Mouse (Mus musculus) frontal cortex, adult 2 months (tissue): Measurements from ENCODE around the gene Trim24. TPM values are rescaled to one million over a fixed set of nuclear protein-coding genes. Genes with fewer than 3 reads are reported as not detected.

ENCODE experiments used
- DNase-seq, 2 experiments: peaks; one replicate each; pipeline ENCODE4 v3.0.0; 2022; ENCODE audit warnings: low spot score in 1 of 2; ENCODE audit errors: extremely low spot score in 1 of 2
- polyA plus RNA-seq: library from polyadenylated mRNA; depleted of rRNA; stranded (reverse); fragments of >200 nt; gene quantifications from 2 replicates; pipeline ENCODE4 v1.2.3, GENCODE M21; 2012

Gene Trim24
- polyA plus RNA-seq, 1 experiment, result 28.2 TPM

DNA sequence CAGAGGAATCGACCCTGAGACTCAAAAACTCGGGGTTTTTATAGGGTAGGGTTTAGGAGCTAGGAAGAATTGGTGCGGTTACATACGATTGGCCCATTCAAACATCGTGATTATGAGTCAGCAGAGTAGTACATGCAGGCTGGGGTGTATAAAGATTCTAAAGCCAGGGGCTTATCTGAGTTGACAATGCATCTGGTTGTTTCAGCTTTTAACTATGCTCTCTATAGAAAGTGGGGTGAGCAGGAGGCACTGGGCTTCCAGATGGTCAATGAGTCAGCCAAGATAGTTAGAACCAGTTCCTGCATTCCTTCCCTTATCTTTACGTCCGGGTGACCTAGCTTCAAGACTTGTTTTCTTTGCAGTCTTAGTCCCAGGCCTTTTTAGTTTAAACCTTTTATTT, 7.7 kb upstream of the Trim24 start:
- DNase-seq, result no peak

DNA sequence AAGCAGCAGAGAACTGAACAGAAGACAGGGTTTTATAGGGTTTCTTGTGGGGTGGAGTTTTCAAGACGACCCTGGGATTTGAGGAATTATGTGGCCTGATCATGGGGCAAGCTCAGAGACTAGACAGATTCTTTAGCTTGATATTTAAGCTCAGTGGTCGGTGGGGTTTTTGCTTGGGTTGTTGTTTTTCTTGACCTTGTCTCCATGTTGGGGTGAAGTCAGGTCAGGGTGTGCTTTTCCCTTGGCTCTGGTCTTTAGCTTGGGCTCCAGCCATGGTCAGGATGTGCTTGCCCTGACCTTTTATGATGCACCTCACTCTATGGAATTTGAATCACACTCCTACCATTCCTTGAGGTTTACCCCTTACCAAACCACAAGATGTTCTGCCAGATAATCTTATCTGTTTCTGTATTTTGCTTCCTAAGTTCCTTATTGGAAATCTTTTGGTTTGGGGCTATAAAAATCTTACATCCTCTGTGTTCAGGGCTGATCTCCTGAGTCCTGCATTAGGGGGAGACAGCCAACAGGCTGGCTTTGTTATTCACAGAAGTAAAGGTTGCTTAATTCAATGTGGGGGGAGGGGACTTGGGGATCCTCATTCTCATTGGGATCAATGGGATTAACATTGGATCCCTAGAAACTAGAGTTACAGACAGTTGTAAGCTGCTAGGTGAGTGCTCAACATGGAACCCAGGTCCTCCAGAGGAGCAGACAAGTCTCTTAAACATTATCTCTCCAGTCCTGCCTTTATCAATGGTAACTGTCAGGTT, 6.5 kb upstream of the Trim24 start:
- no peak for DNase-seq

GRCm38 (mm10) chr6:37871137-37871851, 683 bp downstream of the Trim24 start:
- peak; percentile 15 to 35 for DNase-seq

DNA sequence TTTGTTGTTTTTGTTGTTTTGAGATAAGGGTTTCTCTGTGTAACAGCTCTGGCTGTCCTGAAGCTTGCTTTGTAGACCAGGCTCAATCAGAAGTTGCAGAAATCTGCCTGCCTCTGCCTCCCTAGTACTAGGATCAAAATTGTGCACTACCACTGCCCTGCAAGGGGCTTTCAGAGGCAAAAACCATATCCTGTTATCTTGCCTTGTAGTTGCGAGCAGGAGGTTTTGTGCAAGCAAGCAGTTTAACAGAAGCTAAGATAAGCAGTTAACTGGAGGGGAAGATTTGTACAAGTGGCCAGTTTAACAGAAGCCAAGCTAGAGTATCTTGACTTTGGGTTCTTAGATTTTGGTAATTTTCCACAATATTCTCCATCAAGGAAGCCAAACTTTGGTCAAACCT, 2.2 kb downstream of the Trim24 start:
- DNase-seq, result no peak

GRCm38 (mm10) chr6:37873731-37874130, 3.1 kb downstream of the Trim24 start:
- no peak for DNase-seq

DNA sequence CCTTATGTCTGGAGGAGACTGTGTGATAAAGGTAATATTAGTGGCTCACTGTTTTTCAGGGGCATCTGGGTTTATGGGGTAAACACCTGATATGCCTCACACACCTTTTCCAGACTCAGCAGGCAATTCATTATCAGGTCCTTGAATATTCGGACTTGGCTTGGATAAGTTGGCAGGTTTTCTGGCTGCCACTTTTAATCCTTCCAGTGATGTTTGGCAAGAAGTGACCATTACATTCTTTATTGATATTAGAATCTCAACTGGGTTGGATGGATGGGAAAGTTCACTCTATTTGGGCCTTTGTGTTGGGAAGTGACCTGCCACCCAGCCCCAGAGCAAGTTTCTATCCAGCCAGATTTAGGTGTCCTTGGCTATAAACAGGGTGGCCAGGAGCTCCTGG, 7.6 kb downstream of the Trim24 start:
- DNase-seq, result no peak

DNA sequence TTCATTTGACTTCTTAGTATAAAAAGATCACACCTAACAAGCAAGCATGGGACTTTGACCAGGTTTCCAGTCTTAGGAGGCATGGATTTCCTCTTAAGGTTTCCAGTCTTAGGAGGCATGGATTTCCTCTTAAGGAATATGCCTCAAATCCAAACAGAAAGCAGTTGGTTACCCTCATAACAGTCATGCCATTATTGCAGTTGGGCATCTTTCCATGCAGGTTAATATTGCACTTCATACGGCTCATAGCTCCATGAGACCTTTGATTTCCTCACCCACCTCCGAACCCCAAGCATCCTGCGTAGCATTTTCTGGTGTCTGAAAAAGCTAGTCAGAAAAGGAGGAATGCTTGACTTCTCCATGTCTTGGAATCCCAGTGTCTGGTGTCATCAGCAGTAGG, 10.0 kb downstream of the Trim24 start:
- no peak for DNase-seq

GRCm38 (mm10) chr6:37893586-37893985, 23.0 kb downstream of the Trim24 start:
- no peak for DNase-seq

DNA sequence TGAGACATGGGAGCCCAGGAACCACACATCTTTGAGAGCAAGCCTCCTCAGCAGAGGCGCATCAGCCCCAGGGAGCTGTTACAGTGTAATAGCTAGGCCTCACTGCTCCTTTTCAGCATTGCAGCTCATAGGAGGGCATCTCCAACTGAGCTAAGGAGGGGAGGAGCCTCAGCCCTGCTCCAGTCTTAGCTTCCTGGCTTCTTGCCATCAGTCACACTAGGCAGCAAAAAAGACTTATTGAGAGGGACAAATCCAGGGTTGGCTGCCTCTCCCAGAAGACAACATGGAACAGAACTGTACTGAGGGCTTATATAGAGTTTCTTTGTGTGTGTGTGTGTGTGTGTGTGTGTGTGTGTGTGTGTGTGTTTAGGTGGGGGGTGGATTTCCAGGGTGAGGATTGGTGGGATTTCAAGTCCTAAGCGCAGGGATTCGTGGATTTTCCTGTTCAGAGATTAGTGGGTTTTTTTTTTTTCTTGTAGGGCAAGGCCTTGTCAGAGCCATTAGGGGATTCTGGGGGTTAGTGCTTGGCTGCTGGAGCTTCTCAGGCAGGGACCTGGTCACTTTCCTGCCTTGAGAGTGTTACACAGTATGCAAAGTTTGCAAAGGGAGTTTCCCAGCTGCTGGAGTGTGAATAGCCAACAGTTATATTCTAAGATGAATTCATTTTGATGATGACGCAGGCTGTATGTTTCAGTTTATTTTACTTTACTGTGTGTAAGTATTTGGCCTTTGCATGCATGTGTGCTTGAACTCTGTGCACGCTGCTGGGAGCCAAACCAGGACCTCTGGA, 25.2 kb downstream of the Trim24 start:
- DNase-seq, result peak in 1 of 2 experiments; percentile 56

DNA sequence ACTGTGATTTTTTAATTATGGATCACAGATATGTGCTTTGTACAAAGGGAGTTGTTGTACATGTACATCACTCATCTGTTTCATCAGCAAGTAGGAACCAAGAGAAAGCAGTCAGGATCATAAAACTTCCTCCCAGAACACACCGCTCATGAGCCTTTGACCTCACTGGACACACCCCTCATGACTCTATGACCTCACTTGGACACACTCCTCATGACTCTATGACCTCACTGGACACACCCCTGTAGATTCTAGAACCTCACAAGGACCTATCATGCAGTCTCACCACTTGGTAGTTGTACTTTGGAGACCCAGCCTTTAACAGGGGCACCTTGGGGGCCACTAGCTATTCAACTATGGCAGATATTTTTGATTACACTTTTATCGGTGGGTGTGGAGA, 29.6 kb downstream of the Trim24 start:
- DNase-seq, result no peak

GRCm38 (mm10) chr6:37901791-37902190, 31.2 kb downstream of the Trim24 start:
- no peak for DNase-seq

- no peak for DNase-seq
Observed at GRCm38 (mm10) chr6:37903810-37904209, 33.2 kb downstream of the Trim24 start.

GRCm38 (mm10) chr6:37913525-37913924, 42.9 kb downstream of the Trim24 start:
- DNase-seq, result no peak

- no peak for DNase-seq
Observed at GRCm38 (mm10) chr6:37925104-37925503, 54.5 kb downstream of the Trim24 start.

DNA sequence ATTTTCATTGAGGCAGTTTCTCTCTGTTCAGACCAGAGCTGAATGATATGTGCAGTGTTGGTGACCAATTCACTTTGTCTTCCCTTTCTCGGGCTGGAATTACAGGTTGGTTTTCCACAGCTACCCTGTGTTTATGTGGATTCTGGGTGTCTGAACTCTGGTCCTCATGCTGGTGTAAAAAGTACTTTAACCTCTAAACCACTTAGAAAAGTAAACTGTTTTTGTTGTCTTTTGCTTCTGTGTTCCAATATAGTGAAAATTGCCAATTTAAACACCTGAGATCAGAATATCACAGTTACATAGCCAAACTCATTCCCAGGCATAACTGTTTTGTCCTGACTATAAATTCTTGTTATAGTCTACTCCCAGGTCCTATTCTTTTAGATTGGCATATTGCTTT, 56.1 kb downstream of the Trim24 start:
- no peak for DNase-seq

- DNase-seq, result no peak
Observed at GRCm38 (mm10) chr6:37936498-37936897, 65.9 kb downstream of the Trim24 start.

DNA sequence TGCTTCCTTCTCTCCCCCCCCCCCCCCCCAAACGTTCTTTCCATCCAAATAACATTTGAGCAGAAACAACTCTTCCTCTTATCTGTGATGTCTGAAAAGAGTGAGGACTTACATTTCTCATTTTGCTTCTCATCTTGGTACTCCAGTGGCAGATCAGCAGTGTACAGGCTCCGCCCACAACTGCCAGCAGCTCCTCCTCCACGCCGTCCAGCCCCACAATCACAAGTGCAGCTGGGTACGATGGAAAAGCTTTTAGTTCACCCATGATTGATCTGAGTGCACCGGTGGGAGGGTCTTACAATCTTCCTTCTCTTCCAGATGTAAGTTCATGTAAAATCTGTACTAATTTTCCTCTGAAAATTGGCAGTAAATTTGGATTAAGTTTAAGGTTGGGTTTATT, 80.7 kb downstream of the Trim24 start:
- DNase-seq, result no peak

- no peak for DNase-seq
Observed at GRCm38 (mm10) chr6:37967386-37967785, 96.8 kb downstream of the Trim24 start.

- peak; percentile 17 to 82 for DNase-seq
Observed at GRCm38 (mm10) chr6:38007459-38007858, 136.8 kb downstream of the Trim24 start.

DNA sequence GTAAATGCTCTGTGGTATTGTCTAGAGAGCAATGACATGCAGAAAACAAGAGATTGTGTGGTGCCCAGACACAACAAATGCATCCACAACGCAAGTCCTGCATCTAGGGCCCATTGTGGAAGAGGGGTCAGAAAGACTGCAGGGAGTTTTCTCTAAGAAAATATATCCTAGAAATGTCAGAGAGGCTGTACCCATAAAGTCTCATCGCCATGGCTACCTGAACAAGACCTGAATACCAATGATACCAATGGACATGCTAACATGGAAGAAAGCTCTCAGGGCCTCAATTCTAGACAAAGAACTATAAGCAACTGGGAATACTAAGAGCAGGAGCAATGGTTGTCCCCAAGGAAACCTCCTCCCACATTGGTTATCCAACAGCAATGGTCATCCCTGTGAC, 142.2 kb downstream of the Trim24 start:
- DNase-seq, result no peak
